Mouse (Mus musculus) midbrain, embryonic 11.5 days (tissue): ENCODE data around the gene Zfp275. TPM values are rescaled to one million over a fixed set of nuclear protein-coding genes. Genes with fewer than 3 reads are reported as not detected.
"Not testable (repeated sequence)": the region's sequence is repeated elsewhere in the genome, so short reads cannot be mapped to it uniquely, and the experiment has no call there.

Experiments used
- ATAC-seq: fragments of 200-750 bp; cut with Nextera tagmentation; 2 replicates; pipeline ENCODE4 v1.8.0; 2017; ENCODE audit warnings: moderate TSS enrichment, moderate library complexity; ENCODE audit not compliant: low FRiP score
- DNase-seq: peaks from one replicate; pipeline ENCODE4 v3.0.0; 2015; ENCODE audit warnings: low spot score; ENCODE audit errors: missing footprints
- H3K27ac ChIP-seq: fragments of 300-500 bp; sonication (generic); 2 replicates; pipeline ENCODE4 v1.5.1; 2014; ENCODE audit warnings: low read depth, low read length
- H3K27me3 ChIP-seq: fragments of 300-500 bp; sonication (generic); 2 replicates; pipeline ENCODE4 v1.6.1; 2014; ENCODE audit warnings: mild to moderate bottlenecking, low read length, moderate library complexity, mixed read lengths; ENCODE audit not compliant: control insufficient read depth, insufficient read depth
- H3K36me3 ChIP-seq: fragments of 300-500 bp; sonication (generic); 2 replicates; pipeline ENCODE4 v1.6.1; 2014; ENCODE audit warnings: mild to moderate bottlenecking, low read length, moderate library complexity, mixed read lengths; ENCODE audit not compliant: control insufficient read depth, insufficient read depth
- H3K4me1 ChIP-seq: fragments of 300-500 bp; sonication (generic); 2 replicates; pipeline ENCODE4 v1.6.1; 2014; ENCODE audit warnings: low read length; ENCODE audit not compliant: control insufficient read depth, insufficient read depth
- H3K4me2 ChIP-seq: fragments of 300-500 bp; sonication (generic); 2 replicates; pipeline ENCODE4 v1.6.1; 2014; ENCODE audit warnings: mild to moderate bottlenecking, moderate library complexity
- H3K4me3 ChIP-seq: fragments of 300-500 bp; sonication (generic); 2 replicates; pipeline ENCODE4 v1.5.1; 2014; ENCODE audit warnings: low read depth, low read length
- H3K9ac ChIP-seq: fragments of 300-500 bp; sonication (generic); 2 replicates; pipeline ENCODE4 v1.6.1; 2014; ENCODE audit warnings: low read length
- H3K9me3 ChIP-seq: fragments of 300-500 bp; sonication (generic); 2 replicates; pipeline ENCODE4 v1.6.1; 2016; ENCODE audit warnings: low read length; ENCODE audit not compliant: control insufficient read depth
- WGBS: fragments of 180-500 bp; shearing (Covaris S2); extraction: QIAGEN DNeasy Blood & Tissue Kit; methylation state at CpG from one replicate; pipeline ENCODE4 v1.1.7; 2014; 5-methylcytosine and 5-hydroxymethylcytosine counted together
- polyA plus RNA-seq: library from polyadenylated mRNA; unstranded; fragments of >200 nt; fragmentation: Nextera tagmentation; extraction: Ambion mirVana; gene quantifications from 2 replicates; pipeline ENCODE4 v1.2.1, GENCODE M21; 2014

Zfp275 gene
- polyA plus RNA-seq, 1 experiment from 2014 or later: 15.9 TPM

- ATAC-seq: no peak
- Histone ChIP-seq H3K4me1 (no peaks in the 10 kb centered on the region), H3K9me3 (no peaks in the 10 kb centered on the region), H3K4me3 (no peak overlapping the region), H3K27me3 (no peaks in the 10 kb centered on the region), H3K36me3 (no peaks in the 10 kb centered on the region), H3K4me2 (no peak overlapping the region), H3K9ac (no peak overlapping the region), H3K27ac (no peak overlapping the region)
- 85% methylated on average over 4 of the region's 4 CpGs for WGBS
- no peak for DNase-seq
Measured at GRCm38 (mm10) chrX:73391481-73391880, 49.1 kb downstream of the Zfp275 start.

GRCm38 (mm10) chrX:73396446-73396845, 54.0 kb downstream of the Zfp275 start:
- Histone ChIP-seq H3K4me2 (no peak overlapping the region), H3K27me3 (no peaks in the 10 kb centered on the region), H3K27ac (no peak overlapping the region), H3K9me3 (no peaks in the 10 kb centered on the region), H3K4me3 (no peak overlapping the region), H3K9ac (no peak overlapping the region), H3K4me1 (no peaks in the 10 kb centered on the region), H3K36me3 (no peaks in the 10 kb centered on the region)
- ATAC-seq (no peak), DNase-seq (no peak)
- 88% methylated on average over 1 of the region's 1 CpGs for WGBS

GRCm38 (mm10) chrX:73398636-73399035, 56.2 kb downstream of the Zfp275 start, which contains the start of gene Gm18336:
Gene Gm18336, minus strand, starts transcription at chrX:73398736.
- H3K4me1 ChIP-seq, DNase-seq, H3K4me2 ChIP-seq, H3K9ac ChIP-seq, H3K4me3 ChIP-seq, H3K9me3 ChIP-seq, H3K36me3 ChIP-seq, ATAC-seq, H3K27me3 ChIP-seq, H3K27ac ChIP-seq: not testable (repeated sequence)
- 88% methylated on average over 1 of the region's 2 CpGs for WGBS

DNA sequence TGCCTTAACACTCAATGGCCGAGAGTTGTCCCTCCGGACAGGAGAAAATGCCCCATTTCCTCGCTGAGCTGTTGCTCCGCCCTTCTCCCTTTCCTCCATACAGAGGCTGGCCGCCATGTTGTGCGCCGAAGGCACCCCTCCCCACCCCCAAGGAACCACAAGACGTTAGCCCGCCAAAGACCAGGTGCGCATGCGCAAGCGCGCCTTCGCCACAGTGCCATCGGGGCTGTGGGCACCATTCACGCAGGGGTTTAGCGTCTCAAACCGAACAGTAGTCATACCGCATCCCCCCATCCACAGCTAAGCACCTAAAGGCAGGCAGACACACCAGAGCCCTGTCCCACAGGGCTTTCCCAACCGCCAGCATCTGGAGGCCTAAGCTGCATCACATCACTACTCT, 58.5 kb downstream of the Zfp275 start:
- Histone ChIP-seq H3K27me3 (no peaks in the 10 kb centered on the region), H3K9me3 (no peaks in the 10 kb centered on the region), H3K4me3 (no peak overlapping the region), H3K27ac (no peak overlapping the region), H3K4me2 (no peak overlapping the region), H3K9ac (no peak overlapping the region), H3K4me1 (no peaks in the 10 kb centered on the region), H3K36me3 (no peaks in the 10 kb centered on the region)
- DNase-seq: no peak
- WGBS: 93% methylated on average over 20 of the region's 20 CpGs
- ATAC-seq: no peak

- Histone ChIP-seq H3K27me3 (no peaks in the 10 kb centered on the region), H3K4me3 (no peak overlapping the region), H3K9ac (no peak overlapping the region), H3K4me1 (no peaks in the 10 kb centered on the region), H3K4me2 (no peak overlapping the region), H3K9me3 (no peaks in the 10 kb centered on the region), H3K27ac (no peak overlapping the region), H3K36me3 (no peaks in the 10 kb centered on the region)
- 90% methylated on average over 12 of the region's 12 CpGs for WGBS
- ATAC-seq (no peak), DNase-seq (no peak)
Measured at GRCm38 (mm10) chrX:73401616-73402015, 59.2 kb downstream of the Zfp275 start.

Other genes starting within 250 kb of the Zfp275 start
- gene Xlr3a, start 245.5 kb upstream of the Zfp275 start, polyA plus RNA-seq: 3.8 and 4.7 TPM in 2 replicates
- gene Gm14685, start 225.6 kb upstream of the Zfp275 start, polyA plus RNA-seq: 0.23 TPM in 1 of 2 replicates, not detected in the other
- gene Xlr5b, start 193.8 kb upstream of the Zfp275 start, polyA plus RNA-seq: not detected in 2 replicates
- 0.27 TPM in 1 of 2 replicates, not detected in the other for gene DXBay18, start 193.2 kb upstream of the Zfp275 start, polyA plus RNA-seq
- not detected in 2 replicates for gene Spin2d, start 165.6 kb upstream of the Zfp275 start, polyA plus RNA-seq
- gene Xlr3b, start 150.4 kb upstream of the Zfp275 start, polyA plus RNA-seq: 16.1 and 18.9 TPM in 2 replicates
- gene Xlr4b, start 128.3 kb upstream of the Zfp275 start, polyA plus RNA-seq: 0.31 and 0.32 TPM in 2 replicates
- 16.0 and 19.4 TPM in 2 replicates for gene F8a, start 114.3 kb upstream of the Zfp275 start, polyA plus RNA-seq
- 0.12 and 0.22 TPM in 2 replicates for gene Xlr4c, start 99.5 kb upstream of the Zfp275 start, polyA plus RNA-seq
- gene Xlr3c, start 77.2 kb upstream of the Zfp275 start, polyA plus RNA-seq: 0.11 and 0.14 TPM in 2 replicates
- gene Xlr5a, start 49.6 kb upstream of the Zfp275 start, polyA plus RNA-seq: not detected in 2 replicates
- not detected in 2 replicates for gene Xlr5c, start 49.6 kb upstream of the Zfp275 start, polyA plus RNA-seq
- not detected in 2 replicates for gene Gm45015, start 5.8 kb upstream of the Zfp275 start, polyA plus RNA-seq
- not detected in 2 replicates for gene Gm18336, start 56.1 kb downstream of the Zfp275 start, polyA plus RNA-seq
- gene Zfp92, start 68.5 kb downstream of the Zfp275 start, polyA plus RNA-seq: 0.05 and 0.07 TPM in 2 replicates
- not detected in 2 replicates for gene Trex2, start 92.7 kb downstream of the Zfp275 start, polyA plus RNA-seq
- 72.3 and 73.5 TPM in 2 replicates for gene Haus7, start 116.4 kb downstream of the Zfp275 start, polyA plus RNA-seq
- gene Bgn, start 141.0 kb downstream of the Zfp275 start, polyA plus RNA-seq: 42.1 and 43.4 TPM in 2 replicates
- gene Atp2b3, start 160.5 kb downstream of the Zfp275 start, polyA plus RNA-seq: 0.25 and 0.30 TPM in 2 replicates